Mouse (Mus musculus) cerebellum, adult 8-10 months (tissue): ENCODE data around the gene Tollip.
"Not testable (repeated sequence)": the region's sequence is repeated elsewhere in the genome, so short reads cannot be mapped to it uniquely, and the experiment has no call there.

Experiments used
- DNase-seq: peaks from one replicate; pipeline ENCODE4 v3.0.0; 2022

Gene Tollip

GRCm38 (mm10) chr7:141924917-141925316, 6.6 kb upstream of the Tollip start:
- peak; percentile 80 for DNase-seq

GRCm38 (mm10) chr7:141924121-141924520, 5.8 kb upstream of the Tollip start:
- DNase-seq: not testable (repeated sequence)

- no peak for DNase-seq
Observed at GRCm38 (mm10) chr7:141911305-141911704, 7.0 kb downstream of the Tollip start.

- no peak for DNase-seq
Observed at GRCm38 (mm10) chr7:141908591-141908990, 9.7 kb downstream of the Tollip start.

GRCm38 (mm10) chr7:141902791-141903190, 15.5 kb downstream of the Tollip start:
- DNase-seq: no peak

GRCm38 (mm10) chr7:141902269-141902729, 16.0 kb downstream of the Tollip start:
- peak; percentile 100 for DNase-seq

- DNase-seq: no peak
Observed at GRCm38 (mm10) chr7:141901825-141902224, 16.5 kb downstream of the Tollip start.

- DNase-seq: no peak
Observed at GRCm38 (mm10) chr7:141892151-141892550, 26.2 kb downstream of the Tollip start.

GRCm38 (mm10) chr7:141878813-141879212, 39.5 kb downstream of the Tollip start:
- no peak for DNase-seq

GRCm38 (mm10) chr7:141874891-141875290, 43.4 kb downstream of the Tollip start:
- no peak for DNase-seq

- no peak for DNase-seq
Observed at GRCm38 (mm10) chr7:141870553-141870952, 47.8 kb downstream of the Tollip start.

GRCm38 (mm10) chr7:141869644-141870043, 48.7 kb downstream of the Tollip start:
- DNase-seq: no peak

- DNase-seq: no peak
Observed at GRCm38 (mm10) chr7:141861046-141861445, 57.3 kb downstream of the Tollip start.

GRCm38 (mm10) chr7:141840354-141840753, 78.0 kb downstream of the Tollip start:
- no peak for DNase-seq

GRCm38 (mm10) chr7:141838779-141839178, 79.5 kb downstream of the Tollip start, which contains the start of gene Muc5b:
Gene Muc5b (plus strand): TSS chr7:141839070.
- DNase-seq: no peak

GRCm38 (mm10) chr7:141836423-141836822, 81.9 kb downstream of the Tollip start:
- no peak for DNase-seq

- no peak for DNase-seq
Observed at GRCm38 (mm10) chr7:141835941-141836340, 82.4 kb downstream of the Tollip start.
